Mouse (Mus musculus): ENCODE results near the gene Fam76b.

The Fam76b gene

GRCm38 (mm10) chr9:13871631-13872030 is 44.1 kb downstream of the Fam76b start:
- DNase-seq (ENCODE audit: low spot score): no peak

GRCm38 (mm10) chr9:13874359-13874758 is 46.8 kb downstream of the Fam76b start:
- DNase-seq (ENCODE audit: low spot score): no peak

DNA sequence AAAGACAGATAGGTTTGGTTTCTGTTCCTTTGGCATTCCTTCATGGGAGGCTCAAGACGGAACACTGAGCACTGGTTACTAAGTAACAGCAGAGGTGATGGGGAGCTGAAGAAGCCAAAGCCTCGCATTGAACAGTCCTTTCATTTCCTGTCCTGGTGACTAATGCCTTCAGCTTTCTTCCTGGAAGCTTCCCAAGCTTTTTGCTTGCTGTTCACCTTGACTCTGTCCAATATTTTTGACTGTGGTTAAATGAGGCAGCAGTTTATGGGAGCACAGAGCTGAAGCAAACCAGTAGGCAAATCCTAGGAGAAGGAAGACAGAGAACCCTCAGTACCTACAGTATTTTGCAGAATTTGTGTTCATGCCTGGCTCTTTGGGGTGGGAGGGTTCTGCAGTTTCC is 47.8 kb downstream of the Fam76b start:
- no peak for DNase-seq (ENCODE audit: low spot score)

- DNase-seq (ENCODE audit: low spot score): no peak
These were observed 53.2 kb downstream of the Fam76b start for GRCm38 (mm10) chr9:13880761-13881160.

- no peak for DNase-seq (ENCODE audit: low spot score)
These were observed 55.0 kb downstream of the Fam76b start for GRCm38 (mm10) chr9:13882478-13882877.

DNA sequence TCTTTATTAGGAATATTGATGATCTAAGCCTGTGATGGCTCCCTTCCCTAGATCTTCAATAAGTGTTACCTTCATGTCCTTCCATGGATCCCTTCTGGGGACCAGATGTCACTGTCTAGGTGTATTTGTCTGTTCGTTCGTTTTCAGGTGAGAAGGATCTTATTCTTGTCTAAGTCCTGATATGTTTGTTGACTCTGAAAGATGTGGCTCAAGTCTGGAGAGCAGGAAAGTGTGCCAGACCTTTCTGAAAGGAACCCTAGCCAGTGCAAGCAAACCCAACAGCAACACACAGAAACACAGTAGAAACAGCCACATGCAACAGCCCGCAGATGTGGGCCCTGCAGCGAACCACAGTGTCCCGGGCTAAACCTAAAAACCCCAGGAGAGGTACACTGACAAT is 61.5 kb downstream of the Fam76b start:
- DNase-seq (ENCODE audit: low spot score): no peak

DNA sequence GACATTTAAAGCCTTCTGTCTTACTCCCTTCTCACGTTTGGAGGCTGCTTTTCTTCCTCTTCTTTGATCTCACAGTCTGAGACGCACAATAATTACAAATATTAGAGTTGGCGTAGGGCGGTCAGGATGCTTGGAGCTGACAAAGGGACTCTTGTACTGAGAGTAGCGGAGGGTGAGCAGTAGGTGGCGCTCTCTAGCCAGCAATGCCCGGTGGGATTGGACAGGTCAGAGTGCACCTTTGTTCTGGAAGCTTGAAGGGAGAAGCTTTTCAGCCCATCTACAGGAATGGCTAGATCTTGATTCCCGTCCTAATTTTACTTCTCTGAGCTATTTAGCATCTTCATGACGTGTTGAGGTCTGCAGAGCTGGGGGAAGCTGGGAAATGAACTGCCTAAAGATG is 62.1 kb downstream of the Fam76b start:
- peak; percentile 86 for DNase-seq (ENCODE audit: low spot score)

- no peak for DNase-seq (ENCODE audit: low spot score)
These were observed 62.7 kb downstream of the Fam76b start for GRCm38 (mm10) chr9:13890171-13890570.

- no peak for DNase-seq (ENCODE audit: low spot score)
These were observed 64.4 kb downstream of the Fam76b start for GRCm38 (mm10) chr9:13891888-13892287.

GRCm38 (mm10) chr9:13893044-13893443 is 65.5 kb downstream of the Fam76b start:
- DNase-seq (ENCODE audit: low spot score): no peak

GRCm38 (mm10) chr9:13894491-13894890 is 67.0 kb downstream of the Fam76b start:
- no peak for DNase-seq (ENCODE audit: low spot score)

DNA sequence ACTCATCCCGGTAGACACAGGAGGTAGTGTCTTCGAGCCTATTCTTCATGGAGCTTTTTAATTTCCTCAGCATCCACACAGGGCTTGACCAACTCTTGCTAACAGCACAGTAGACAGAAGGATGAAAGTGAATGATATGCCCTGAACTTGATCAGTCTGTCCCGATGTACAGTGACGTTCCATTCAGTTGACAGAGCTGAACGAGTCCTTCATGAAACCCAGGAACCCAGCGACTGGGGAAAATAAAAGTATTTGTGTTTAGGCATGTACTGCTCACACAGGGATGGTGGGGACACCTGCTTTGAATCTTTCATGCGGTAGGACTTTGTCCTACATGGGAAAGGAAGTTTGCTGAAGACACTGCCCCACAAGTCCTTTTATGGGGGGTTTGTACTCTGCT is 67.4 kb downstream of the Fam76b start:
- DNase-seq (ENCODE audit: low spot score): no peak

DNA sequence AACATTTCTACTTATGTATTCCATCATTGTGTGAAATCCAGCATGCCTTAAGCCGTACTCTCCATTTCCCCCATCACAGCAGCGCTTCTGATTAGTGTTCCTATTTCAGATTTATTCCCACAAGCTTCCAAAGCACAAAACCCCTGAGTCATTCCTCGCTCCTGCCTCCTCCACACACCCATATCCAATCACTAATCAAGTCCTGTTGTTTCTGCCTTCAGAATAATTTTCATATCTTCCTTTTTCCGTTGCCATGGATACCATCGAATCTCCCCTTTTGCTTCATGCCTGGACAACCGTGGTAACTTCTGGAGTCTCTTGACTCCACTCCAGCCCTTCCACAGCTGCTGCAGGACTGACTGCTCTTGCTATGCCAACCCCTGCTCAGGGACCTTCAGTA is 68.5 kb downstream of the Fam76b start:
- no peak for DNase-seq (ENCODE audit: low spot score)

- DNase-seq (ENCODE audit: low spot score): no peak
These were observed 71.2 kb downstream of the Fam76b start for GRCm38 (mm10) chr9:13898510-13899305.

DNA sequence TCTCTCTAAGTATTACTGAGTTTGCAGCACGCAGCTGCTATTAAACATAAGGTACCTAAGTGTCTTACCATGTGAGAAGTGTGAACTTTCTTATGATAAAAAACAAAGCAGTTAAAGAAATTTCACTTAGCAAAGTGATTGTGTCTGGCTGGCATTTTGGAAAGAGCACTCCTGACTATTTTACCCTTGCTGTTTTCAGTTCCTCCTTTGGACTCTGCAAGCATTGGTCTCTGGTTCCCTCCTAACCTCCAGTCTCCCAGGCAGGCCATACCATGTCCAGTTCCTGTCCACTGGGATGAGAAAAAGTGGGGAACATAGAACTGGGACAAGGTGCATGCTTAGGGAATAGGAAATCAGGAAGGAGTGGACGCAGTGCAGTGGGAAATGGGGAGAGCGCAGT is 74.5 kb downstream of the Fam76b start:
- no peak for DNase-seq (ENCODE audit: low spot score)

GRCm38 (mm10) chr9:13904091-13904779 is 76.7 kb downstream of the Fam76b start:
- DNase-seq (ENCODE audit: low spot score): no peak
